Mouse (Mus musculus): Measurements from ENCODE around the gene Rabl6.

- TF ChIP-seq CTCF (IDR thresholded peaks at IDR 0.05; ENCODE audit: control insufficient read depth, insufficient read depth, insufficient replicate concordance, low read depth, low read length) (no peak), POLR2A (IDR thresholded peaks at IDR 0.05; ENCODE audit: control insufficient read depth, low read depth, low read length) (no peak)
These were observed 350 bp upstream of the Rabl6 start for GRCm38 (mm10) chr2:25608671-25609070.
